Mouse (Mus musculus) heart, embryonic 10.5 days (tissue): ENCODE data around the gene Gpx7. TPM values are rescaled to one million over a fixed set of nuclear protein-coding genes. Genes with fewer than 3 reads are reported as not detected.

Experiments used
- DNase-seq: peaks from one replicate; pipeline ENCODE4 v3.0.0-alpha.2; 2017; ENCODE audit warnings: low spot score
- H3K27ac ChIP-seq: fragments of 300-500 bp; sonication (generic); 2 replicates; pipeline ENCODE4 v1.5.1; 2016; ENCODE audit warnings: mild to moderate bottlenecking
- H3K27me3 ChIP-seq: fragments of 300-500 bp; sonication (generic); 2 replicates; pipeline ENCODE4 v1.6.1; 2016; ENCODE audit warnings: mild to moderate bottlenecking; ENCODE audit not compliant: poor library complexity, insufficient read depth, severe bottlenecking
- H3K36me3 ChIP-seq: fragments of 300-500 bp; sonication (generic); 2 replicates; pipeline ENCODE4 v1.6.1; 2016; ENCODE audit warnings: mild to moderate bottlenecking, moderate library complexity
- H3K4me1 ChIP-seq: fragments of 300-500 bp; sonication (generic); 2 replicates; pipeline ENCODE4 v1.6.1; 2016; ENCODE audit warnings: mild to moderate bottlenecking
- H3K4me3 ChIP-seq: fragments of 300-500 bp; sonication (generic); 2 replicates; pipeline ENCODE4 v1.5.1; 2016; ENCODE audit warnings: mild to moderate bottlenecking, moderate library complexity
- H3K9me3 ChIP-seq: fragments of 300-500 bp; sonication (generic); 2 replicates; pipeline ENCODE4 v1.6.1; 2016; ENCODE audit warnings: mild to moderate bottlenecking, moderate library complexity
- WGBS: fragments of 180-500 bp; shearing (Covaris S2); methylation state at CpG from one replicate; pipeline ENCODE4 v1.1.7; 2016; 5-methylcytosine and 5-hydroxymethylcytosine counted together
- polyA plus RNA-seq: library from polyadenylated mRNA; unstranded; fragments of >200 nt; fragmentation: Nextera tagmentation; extraction: Ambion mirVana; gene quantifications from 2 replicates; pipeline ENCODE4 v1.2.1, GENCODE M21; 2016

Gene Gpx7
- 54.3 and 58.8 TPM in 2 replicates for polyA plus RNA-seq

DNA sequence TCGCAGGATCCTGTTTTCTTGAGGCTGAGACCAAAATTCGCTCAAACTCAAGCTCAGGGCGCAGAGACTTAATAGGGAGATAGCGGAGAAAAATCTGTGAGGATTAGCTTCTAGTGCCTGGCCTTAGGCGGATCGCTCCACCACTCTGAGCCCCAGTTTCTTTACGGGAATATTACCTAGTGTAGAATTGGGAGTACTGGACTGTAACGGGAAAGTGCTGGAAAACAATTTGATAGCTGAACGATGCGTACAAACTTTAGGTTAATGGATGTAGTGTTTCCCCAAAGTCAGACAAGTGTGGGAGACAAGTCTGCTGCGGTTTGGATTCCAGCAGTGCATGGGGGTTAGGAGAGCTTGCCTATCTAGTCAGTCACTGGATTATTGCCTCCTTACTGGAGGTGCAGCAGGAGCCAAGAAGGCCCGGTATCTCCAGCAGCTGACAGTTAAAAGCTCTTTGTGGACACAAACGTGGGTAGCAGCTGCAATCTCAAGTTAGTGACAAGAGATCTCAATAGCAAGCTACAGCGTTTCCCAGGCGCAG, at the start of gene Gpx7:
Gene Gpx7 (minus strand): TSS at position 101 of the 541 bp plus-strand sequence.
- Histone ChIP-seq H3K4me1 (peaks cover 33% of the 10 kb centered on the region), H3K4me3 (peak within 1 kb of the TSS; percentile 63), H3K9me3 (no peaks in the 10 kb centered on the region), H3K36me3 (peaks cover 11% of the 10 kb centered on the region; the same call in 1 of the 2 replicates), H3K27me3 (no peaks in the 10 kb centered on the region), H3K27ac (peak within 1 kb of the TSS; percentile 93)
- no peak for DNase-seq
- 6% methylated on average over 15 of the region's 15 CpGs for whole genome bisulfite sequencing

DNA sequence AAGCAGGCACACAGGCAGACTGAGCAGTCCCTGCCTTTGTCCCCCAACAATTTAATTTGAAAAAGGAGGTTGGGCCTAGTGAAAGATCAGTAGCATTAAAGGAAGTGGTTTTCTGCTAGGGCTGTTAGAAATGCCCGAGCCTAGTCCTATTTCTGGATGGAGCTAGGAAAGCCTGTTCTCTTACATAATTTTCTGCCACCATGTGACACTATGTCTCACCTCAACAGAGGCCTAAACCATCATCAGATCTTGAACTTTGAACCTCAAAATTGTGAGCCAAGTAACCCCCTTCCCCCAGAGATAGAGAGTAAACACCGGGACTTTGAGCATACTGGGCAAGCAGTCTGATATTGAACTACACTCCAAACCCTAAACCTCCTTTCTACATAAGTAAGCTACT, 49.3 kb upstream of the Gpx7 start:
- Histone ChIP-seq H3K36me3 (no peaks in the 10 kb centered on the region), H3K4me3 (no peak overlapping the region), H3K27ac (no peak overlapping the region), H3K9me3 (no peaks in the 10 kb centered on the region), H3K4me1 (peaks cover 12% of the 10 kb centered on the region), H3K27me3 (no peaks in the 10 kb centered on the region)
- WGBS: 64% methylated on average over 2 of the region's 2 CpGs
- no peak for DNase-seq

DNA sequence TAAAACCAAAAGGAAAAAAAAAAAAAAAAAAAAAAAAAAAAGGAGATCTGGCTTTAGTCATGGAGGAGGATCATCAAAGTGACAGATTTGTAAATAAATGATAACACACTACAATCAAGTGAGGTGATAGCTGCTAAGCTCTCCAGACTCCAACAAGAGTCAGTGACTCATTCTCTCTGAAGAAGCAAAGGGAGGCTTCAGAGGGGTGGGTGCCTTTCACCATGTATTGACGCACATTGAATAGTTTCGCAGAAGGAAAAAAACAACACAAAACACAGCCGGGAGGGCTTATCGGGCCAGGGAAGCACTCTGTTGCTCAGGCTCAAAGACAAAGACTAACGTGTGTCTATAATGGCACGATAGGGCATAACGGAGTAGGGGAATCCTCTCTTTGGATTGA, 41.3 kb upstream of the Gpx7 start:
- WGBS: 18% methylated on average over 7 of the region's 7 CpGs
- no peak overlapping the region; the same call in 1 of the 2 replicates for H3K27ac ChIP-seq
- no peaks in the 10 kb centered on the region for H3K27me3 ChIP-seq
- no peaks in the 10 kb centered on the region for H3K9me3 ChIP-seq
- peaks cover 8% of the 10 kb centered on the region; the same call in 1 of the 2 replicates for H3K4me1 ChIP-seq
- H3K36me3 ChIP-seq: no peaks in the 10 kb centered on the region
- peak; percentile 72 for DNase-seq
- no peak overlapping the region for H3K4me3 ChIP-seq

DNA sequence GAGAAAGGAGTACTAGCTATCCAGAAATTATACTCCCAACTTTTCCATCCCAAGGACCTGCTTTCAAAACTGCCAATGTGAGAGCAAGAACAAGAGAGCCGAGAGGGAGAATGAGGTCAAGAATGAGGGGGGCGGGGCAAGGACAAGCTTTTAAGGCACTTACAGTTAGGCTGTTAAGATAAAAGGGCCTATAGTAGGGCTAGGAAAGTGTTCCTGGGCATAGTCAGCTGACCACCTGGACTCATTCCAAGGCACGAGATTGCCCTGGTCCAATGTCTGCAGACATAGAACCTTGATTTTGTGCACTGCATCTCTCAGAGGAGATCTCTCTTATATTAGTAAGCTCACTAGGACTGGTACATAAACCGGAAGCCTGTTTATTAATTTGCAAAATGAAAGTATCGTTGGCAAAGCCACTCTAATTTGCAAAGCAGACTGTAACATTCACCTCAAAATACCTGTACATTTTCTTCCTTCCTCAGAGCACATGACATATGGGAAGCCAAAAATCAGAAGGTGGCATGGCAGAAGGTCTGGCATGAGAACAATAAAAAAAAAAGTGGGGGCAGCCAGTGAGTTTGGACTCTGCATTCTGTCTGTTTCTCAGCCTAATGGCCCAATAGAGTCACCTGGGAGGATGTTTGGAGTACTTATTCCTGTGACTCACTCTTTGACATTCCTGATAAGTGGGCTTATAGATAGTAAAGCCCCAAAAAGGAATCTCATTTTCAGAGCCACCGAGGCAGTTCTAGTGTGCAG, 31.5 kb upstream of the Gpx7 start:
- peaks cover 19% of the 10 kb centered on the region for H3K4me1 ChIP-seq
- H3K27me3 ChIP-seq: no peaks in the 10 kb centered on the region
- DNase-seq: peak; percentile 76
- H3K27ac ChIP-seq: peak overlapping the region; percentile 37
- H3K4me3 ChIP-seq: no peak overlapping the region
- H3K36me3 ChIP-seq: no peaks in the 10 kb centered on the region
- WGBS: 48% methylated on average over 6 of the region's 6 CpGs
- H3K9me3 ChIP-seq: no peaks in the 10 kb centered on the region

DNA sequence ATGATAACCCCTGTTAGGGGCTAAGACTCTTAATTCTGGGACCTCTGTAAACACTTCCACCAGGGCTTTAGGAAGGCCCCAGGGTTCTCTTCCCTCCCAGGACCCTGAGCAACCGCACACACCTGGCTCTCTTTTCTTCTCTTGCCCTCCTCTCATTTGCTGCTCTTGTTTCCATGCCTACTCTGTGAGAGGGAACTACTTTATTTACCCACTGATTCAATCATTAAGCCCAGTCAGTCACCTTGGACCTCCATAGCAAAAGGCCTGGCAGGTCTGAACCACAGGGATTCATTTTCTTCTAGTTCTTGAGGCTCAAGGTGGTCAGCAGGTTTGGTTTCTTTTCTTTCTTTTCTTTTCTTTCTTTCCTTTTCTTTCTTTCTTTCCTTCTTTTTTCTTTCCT, 29.5 kb upstream of the Gpx7 start:
- no peaks in the 10 kb centered on the region for H3K27me3 ChIP-seq
- H3K36me3 ChIP-seq: no peaks in the 10 kb centered on the region
- DNase-seq: peak; percentile 20
- WGBS: 60% methylated on average over 1 of the region's 1 CpGs
- no peaks in the 10 kb centered on the region for H3K9me3 ChIP-seq
- H3K4me3 ChIP-seq: no peak overlapping the region
- H3K27ac ChIP-seq: no peak overlapping the region
- peaks cover 26% of the 10 kb centered on the region for H3K4me1 ChIP-seq

DNA sequence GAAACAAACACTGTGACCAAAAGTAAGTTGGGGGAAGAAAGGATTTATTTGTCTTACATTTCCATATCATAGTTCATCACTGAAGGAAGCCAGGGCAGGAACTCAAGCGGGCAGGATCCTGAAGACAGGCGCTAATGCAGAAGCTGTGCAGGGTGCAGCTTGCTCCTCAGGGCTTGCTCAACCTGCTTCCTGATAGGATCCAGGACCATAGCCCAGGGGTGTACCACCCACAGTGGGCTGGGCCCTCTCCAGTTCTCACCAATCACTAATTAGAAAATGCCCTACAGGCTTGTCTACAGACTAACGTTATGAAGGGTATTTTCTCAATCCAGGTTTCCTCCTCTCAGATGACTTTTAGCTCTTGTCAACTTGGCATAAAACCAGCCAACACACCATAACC, 28.9 kb upstream of the Gpx7 start:
- Histone ChIP-seq H3K27ac (no peak overlapping the region; the same call in 1 of the 2 replicates), H3K4me3 (no peak overlapping the region), H3K27me3 (no peaks in the 10 kb centered on the region), H3K36me3 (no peaks in the 10 kb centered on the region), H3K9me3 (no peaks in the 10 kb centered on the region), H3K4me1 (peaks cover 32% of the 10 kb centered on the region)
- 67% methylated on average over 3 of the region's 3 CpGs for WGBS
- peak; percentile 64 for DNase-seq

DNA sequence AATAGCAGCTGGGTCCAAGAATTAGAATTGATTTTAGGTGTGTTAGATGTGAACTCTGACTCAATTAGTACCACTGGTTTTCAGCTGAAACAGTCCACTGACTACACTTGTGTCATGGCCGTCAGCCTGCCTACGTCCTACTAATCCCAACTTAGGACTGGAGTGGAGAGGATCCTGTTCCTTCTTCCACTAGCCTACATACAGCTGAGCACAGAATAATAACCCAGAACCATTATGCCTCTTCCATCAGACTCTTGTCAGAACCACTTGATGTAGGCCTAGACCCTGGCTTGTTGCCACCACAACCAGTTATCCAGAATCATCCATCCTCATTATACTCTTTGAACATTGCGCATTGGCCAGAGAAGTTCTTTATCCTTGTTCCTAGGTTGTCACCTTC, 28.0 kb upstream of the Gpx7 start:
- no peak overlapping the region for H3K27ac ChIP-seq
- H3K9me3 ChIP-seq: no peaks in the 10 kb centered on the region
- H3K4me3 ChIP-seq: no peak overlapping the region
- WGBS: 84% methylated on average over 3 of the region's 3 CpGs
- no peak for DNase-seq
- no peaks in the 10 kb centered on the region for H3K27me3 ChIP-seq
- H3K36me3 ChIP-seq: no peaks in the 10 kb centered on the region
- H3K4me1 ChIP-seq: peaks cover 35% of the 10 kb centered on the region

DNA sequence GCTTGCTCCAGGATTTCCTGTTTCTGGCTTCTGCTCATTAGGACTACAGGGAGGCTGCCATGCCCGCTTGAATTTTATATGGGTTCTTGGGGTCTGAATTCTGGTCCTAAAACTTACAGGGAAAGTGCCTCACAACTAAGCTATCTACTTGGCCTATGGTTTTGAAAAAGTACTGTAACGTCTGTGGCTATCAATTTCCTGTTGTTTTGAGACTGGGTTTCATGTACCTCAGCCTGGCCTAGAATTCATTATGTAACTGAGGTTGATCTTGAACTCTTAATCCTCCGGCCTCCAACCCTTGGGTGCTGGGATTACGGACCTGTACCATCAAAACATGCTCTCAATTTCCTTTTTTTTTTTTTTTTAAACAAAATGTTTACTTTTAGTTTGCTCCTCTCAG, 27.5 kb upstream of the Gpx7 start:
- Histone ChIP-seq H3K27me3 (no peaks in the 10 kb centered on the region), H3K36me3 (no peaks in the 10 kb centered on the region), H3K27ac (no peak overlapping the region), H3K4me3 (no peak overlapping the region), H3K4me1 (peaks cover 39% of the 10 kb centered on the region), H3K9me3 (no peaks in the 10 kb centered on the region)
- peak; percentile 24 for DNase-seq
- 72% methylated on average over 4 of the region's 4 CpGs for WGBS

DNA sequence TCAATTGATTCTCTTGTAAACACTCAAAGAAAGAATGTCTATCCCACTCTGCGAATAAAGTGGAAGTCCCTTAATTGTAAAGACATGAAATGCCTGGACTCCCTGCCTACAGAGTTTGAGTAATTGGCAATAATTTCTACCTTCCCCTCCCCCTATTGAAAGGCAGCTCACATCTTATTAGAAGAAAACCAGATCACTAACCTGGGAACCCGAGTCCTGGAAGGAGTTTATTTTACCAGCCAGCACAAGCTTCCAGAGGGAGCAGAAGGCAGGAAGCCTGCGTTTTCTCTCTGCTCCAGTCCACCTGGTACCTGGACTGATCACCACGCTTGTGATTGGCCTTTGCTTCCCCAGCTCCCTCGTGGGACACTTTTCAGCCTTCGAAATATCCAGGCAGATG, 26.6 kb upstream of the Gpx7 start:
- Histone ChIP-seq H3K36me3 (no peaks in the 10 kb centered on the region), H3K4me3 (no peak overlapping the region), H3K27ac (no peak overlapping the region), H3K4me1 (peaks cover 34% of the 10 kb centered on the region), H3K9me3 (no peaks in the 10 kb centered on the region), H3K27me3 (no peaks in the 10 kb centered on the region)
- peak; percentile 42 for DNase-seq
- WGBS: 34% methylated on average over 6 of the region's 6 CpGs

DNA sequence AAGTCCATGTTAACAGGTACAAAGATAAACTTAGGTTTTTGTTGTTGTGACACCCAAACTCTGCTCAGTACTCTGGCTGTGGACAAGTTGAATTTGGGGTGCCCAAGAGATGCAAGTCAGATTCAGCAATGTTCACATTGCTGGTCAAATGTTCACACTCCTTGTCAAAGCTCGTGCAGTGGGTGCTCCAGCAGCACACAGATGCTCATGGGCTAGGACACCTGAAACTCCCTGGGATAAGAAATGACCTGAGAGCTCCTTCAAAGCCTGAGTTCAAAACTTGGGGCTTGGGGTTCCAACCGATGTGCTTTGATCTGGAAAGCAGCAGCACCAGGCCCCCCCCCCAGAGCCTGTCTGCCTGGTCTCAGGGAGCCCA, 24.8 kb upstream of the Gpx7 start:
- WGBS: 40% methylated on average over 2 of the region's 2 CpGs
- H3K4me3 ChIP-seq: no peak overlapping the region
- DNase-seq: peak; percentile 65
- no peaks in the 10 kb centered on the region for H3K36me3 ChIP-seq
- no peaks in the 10 kb centered on the region for H3K27me3 ChIP-seq
- H3K4me1 ChIP-seq: peaks cover 30% of the 10 kb centered on the region
- H3K9me3 ChIP-seq: no peaks in the 10 kb centered on the region
- H3K27ac ChIP-seq: peak overlapping the region; percentile 32; the same call in 1 of the 2 replicates

DNA sequence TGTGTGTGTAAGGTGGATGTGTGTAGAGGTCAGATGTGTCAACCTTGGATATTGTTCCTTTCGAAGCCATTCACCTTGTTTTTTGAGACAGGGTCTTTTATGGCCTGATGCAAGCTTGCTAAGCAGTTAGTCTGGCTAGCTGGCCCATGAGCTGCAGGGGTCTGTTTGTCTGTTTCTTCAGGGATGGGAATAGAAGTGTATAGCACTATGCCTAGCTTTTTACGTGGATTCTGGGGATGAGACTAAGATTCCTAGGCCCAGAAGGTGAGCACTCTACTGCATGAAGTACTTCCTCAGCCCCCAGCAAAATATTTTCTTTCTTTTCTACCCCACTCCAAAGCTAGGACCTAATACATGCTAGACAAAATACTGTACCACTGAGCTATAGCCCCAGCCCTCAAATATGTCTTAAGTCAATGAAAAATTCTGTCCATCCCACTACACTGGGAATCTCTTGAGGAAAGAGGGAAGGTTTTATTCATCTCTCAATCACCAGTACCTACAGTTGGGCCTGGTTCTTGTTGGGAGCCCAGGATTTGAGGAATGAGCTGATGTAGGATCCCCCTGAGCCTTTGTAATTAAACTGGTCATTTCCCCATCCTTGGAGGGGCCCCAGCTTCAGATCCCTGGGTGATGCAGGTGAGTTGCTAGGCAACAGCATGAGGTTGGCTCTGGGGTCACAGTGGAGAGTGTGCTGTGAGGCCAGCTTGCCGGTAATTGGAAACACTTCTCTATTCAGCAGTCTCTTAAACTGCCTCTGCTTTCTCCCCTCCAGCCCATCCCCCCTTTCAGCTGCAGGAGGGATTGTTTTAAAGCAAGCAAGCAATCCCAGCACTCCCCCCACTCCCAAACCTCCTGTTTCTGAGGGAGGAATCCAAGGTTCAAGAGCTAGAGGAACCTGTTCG, 24.1 kb upstream of the Gpx7 start:
- Histone ChIP-seq H3K27ac (peak overlapping the region; percentile 32; the same call in 1 of the 2 replicates), H3K9me3 (no peaks in the 10 kb centered on the region), H3K4me3 (no peak overlapping the region), H3K4me1 (peaks cover 33% of the 10 kb centered on the region), H3K36me3 (no peaks in the 10 kb centered on the region), H3K27me3 (no peaks in the 10 kb centered on the region)
- peak; percentile 65 for DNase-seq
- 56% methylated on average over 4 of the region's 4 CpGs for WGBS

DNA sequence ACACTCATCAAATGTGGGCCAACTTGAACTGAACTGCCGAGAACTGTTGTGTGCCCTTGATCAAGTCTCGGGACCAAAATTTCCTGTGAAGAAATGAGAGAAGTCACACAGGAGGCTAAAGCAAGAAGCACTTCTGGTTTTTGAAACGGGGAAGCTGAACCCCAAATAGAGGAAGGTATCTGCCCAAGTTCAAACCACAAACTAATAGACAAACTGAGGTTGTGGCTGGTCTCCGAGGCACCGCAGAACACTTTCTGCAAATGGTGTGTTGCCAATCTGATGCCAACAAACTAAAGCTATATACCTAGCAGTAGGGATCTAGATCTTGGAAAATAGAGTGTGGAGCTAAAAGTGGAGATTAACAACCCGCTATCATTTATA, 21.6 kb upstream of the Gpx7 start:
- 80% methylated on average over 6 of the region's 6 CpGs for whole genome bisulfite sequencing
- Histone ChIP-seq H3K27ac (0 out of 2 replicates have a peak overlapping the region, but pooled peaks have one; percentile 11), H3K4me3 (no peak overlapping the region)

More for the DNA sequence above, 21.6 kb upstream of the Gpx7 start:
- H3K4me1 ChIP-seq: peaks cover 33% of the 10 kb centered on the region
- H3K9me3 ChIP-seq: no peaks in the 10 kb centered on the region
- H3K36me3 ChIP-seq: no peaks in the 10 kb centered on the region
- no peaks in the 10 kb centered on the region for H3K27me3 ChIP-seq
- DNase-seq: no peak
